Mouse (Mus musculus): ENCODE data around the gene Wdcp. TPM values are rescaled to one million over a fixed set of nuclear protein-coding genes. Genes with fewer than 3 reads are reported as not detected.

Wdcp gene
- polyA plus RNA-seq, 1 experiment: 25.4 TPM

DNA sequence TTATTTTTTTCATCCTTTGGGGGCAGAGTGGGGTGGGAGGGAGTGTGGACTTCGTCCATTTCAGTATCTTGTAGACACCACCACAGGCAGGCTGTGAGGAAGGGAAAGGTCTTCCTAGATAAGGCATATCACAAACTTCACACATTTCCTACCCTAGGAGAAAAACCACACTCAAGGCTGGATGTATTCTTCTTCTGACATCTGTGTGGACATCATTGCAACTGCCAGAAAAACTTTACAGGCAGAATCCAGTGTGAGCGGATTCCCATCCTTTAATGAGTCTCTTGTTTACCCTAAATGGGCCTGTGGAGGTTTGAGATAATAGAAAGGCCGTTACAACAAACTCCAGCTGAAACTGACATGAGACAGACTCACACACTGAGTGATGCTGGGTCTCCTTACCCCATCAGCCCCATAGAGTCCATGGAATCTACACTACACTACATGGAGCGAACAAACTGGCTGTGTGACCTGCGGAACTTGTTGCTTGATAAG, 29.9 kb downstream of the Wdcp start:
- no peaks in the 10 kb centered on the region for H3K4me1 ChIP-seq (ENCODE audit: control insufficient read depth, insufficient read depth, low read length)
- H3K4me3 ChIP-seq (ENCODE audit: low read depth, low read length): no peak overlapping the region
- no peaks in the 10 kb centered on the region for H3K36me3 ChIP-seq (ENCODE audit: control insufficient read depth, insufficient read depth, low read length, poor library complexity, severe bottlenecking)
- H3K9me3 ChIP-seq (replicated peaks; ENCODE audit: control insufficient read depth, insufficient read depth, low read length, poor library complexity, severe bottlenecking): no peaks in the 10 kb centered on the region
- no peaks in the 10 kb centered on the region for H3K27me3 ChIP-seq (ENCODE audit: control insufficient read depth, insufficient read depth, low read length, poor library complexity, severe bottlenecking)
- H3K27ac ChIP-seq (ENCODE audit: insufficient read depth, low read length): no peak overlapping the region
- TF ChIP-seq EP300 (IDR thresholded peaks at IDR 0.05; ENCODE audit: insufficient read depth, low read depth, low read length): no peak
- no peak for TF ChIP-seq CTCF (IDR thresholded peaks at IDR 0.05; ENCODE audit: low read depth, low read length)
- no peak for TF ChIP-seq POLR2A (IDR thresholded peaks at IDR 0.05; ENCODE audit: insufficient read depth, low read length)
- no peak overlapping the region for H3K9ac ChIP-seq (ENCODE audit: low read depth, poor library complexity, severe bottlenecking)

DNA sequence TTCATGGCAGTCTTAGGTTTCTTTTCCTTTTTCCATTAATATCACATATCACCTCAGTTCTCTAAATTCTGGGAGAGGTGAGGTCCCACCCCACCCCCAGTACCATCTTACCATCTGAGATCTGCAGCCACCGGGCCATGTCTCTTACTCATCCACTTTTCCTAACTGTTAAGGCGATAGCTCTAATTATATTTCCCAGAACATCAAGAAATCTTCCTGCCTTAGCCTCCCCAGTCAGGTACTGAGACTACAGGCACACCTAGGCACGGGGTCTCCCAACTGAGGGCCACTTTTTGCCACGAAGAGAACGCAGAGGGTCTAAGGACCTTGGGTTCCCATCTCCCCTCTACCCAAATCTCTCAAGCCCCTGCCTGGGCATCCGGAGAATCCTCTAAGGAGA, 30.4 kb downstream of the Wdcp start:
- no peaks in the 10 kb centered on the region for H3K4me1 ChIP-seq (ENCODE audit: control insufficient read depth, insufficient read depth, low read length)
- H3K9ac ChIP-seq (ENCODE audit: low read depth, poor library complexity, severe bottlenecking): no peak overlapping the region
- H3K4me3 ChIP-seq (ENCODE audit: low read depth, low read length): no peak overlapping the region
- H3K9me3 ChIP-seq (replicated peaks; ENCODE audit: control insufficient read depth, insufficient read depth, low read length, poor library complexity, severe bottlenecking): no peaks in the 10 kb centered on the region
- H3K27ac ChIP-seq (ENCODE audit: insufficient read depth, low read length): no peak overlapping the region
- no peaks in the 10 kb centered on the region for H3K27me3 ChIP-seq (ENCODE audit: control insufficient read depth, insufficient read depth, low read length, poor library complexity, severe bottlenecking)
- H3K36me3 ChIP-seq (ENCODE audit: control insufficient read depth, insufficient read depth, low read length, poor library complexity, severe bottlenecking): no peaks in the 10 kb centered on the region
- TF ChIP-seq EP300 (IDR thresholded peaks at IDR 0.05; ENCODE audit: insufficient read depth, low read depth, low read length) (no peak), POLR2A (IDR thresholded peaks at IDR 0.05; ENCODE audit: insufficient read depth, low read length) (no peak), CTCF (IDR thresholded peaks at IDR 0.05; ENCODE audit: low read depth, low read length) (no peak)

DNA sequence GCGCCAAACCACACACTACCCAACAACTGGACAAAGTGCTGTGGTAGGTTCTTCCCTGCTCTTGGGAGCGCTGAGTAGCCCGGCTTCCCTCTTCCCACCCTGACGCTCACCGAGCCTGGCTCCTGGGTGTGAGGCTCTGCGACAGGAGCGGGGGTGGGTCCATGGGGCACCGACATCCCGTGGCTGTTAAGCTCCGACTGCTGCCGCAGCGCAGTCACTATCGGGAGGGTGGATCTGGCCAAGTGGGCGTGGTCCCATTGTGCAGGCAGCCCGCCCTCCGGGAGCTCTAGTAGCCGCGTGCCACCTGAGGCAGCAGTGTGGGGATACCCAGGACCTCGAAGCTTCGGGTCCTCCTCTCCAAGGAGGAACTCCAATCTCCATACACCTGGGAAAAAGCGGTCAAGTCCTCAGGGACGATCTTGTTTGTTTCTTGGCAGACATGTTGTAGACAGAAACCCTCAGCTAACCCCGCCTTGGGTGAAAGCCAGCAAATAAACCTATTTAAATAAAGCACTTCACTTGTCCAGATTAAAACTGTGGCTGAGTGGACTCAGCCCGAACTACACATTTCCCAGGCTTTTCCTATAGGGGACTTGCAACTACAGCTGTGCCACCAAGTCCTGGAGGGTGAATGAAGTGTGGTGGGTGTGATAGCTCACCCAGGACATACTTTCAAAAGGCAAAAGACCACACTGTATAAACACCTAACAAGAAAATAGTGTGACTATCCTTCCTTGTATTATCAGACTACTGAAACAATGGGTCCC, 31.2 kb downstream of the Wdcp start, which contains the start of gene Mfsd2b:
Gene Mfsd2b (minus strand): TSS at position 199 of the 767 bp plus-strand sequence.
- H3K36me3 ChIP-seq (ENCODE audit: control insufficient read depth, insufficient read depth, low read length, poor library complexity, severe bottlenecking): no peaks in the 10 kb centered on the region
- H3K9ac ChIP-seq (ENCODE audit: low read depth, poor library complexity, severe bottlenecking): no peak within 1 kb of the TSS
- no peaks in the 10 kb centered on the region for H3K4me1 ChIP-seq (ENCODE audit: control insufficient read depth, insufficient read depth, low read length)
- H3K9me3 ChIP-seq (replicated peaks; ENCODE audit: control insufficient read depth, insufficient read depth, low read length, poor library complexity, severe bottlenecking): no peaks in the 10 kb centered on the region
- no peak for TF ChIP-seq POLR2A (IDR thresholded peaks at IDR 0.05; ENCODE audit: insufficient read depth, low read length)
- 0 out of 2 replicates have a peak, but pooled peaks have one; percentile 9 for TF ChIP-seq EP300 (IDR thresholded peaks at IDR 0.05; ENCODE audit: insufficient read depth, low read depth, low read length)
- no peak for TF ChIP-seq CTCF (IDR thresholded peaks at IDR 0.05; ENCODE audit: low read depth, low read length)
- H3K27me3 ChIP-seq (ENCODE audit: control insufficient read depth, insufficient read depth, low read length, poor library complexity, severe bottlenecking): no peaks in the 10 kb centered on the region
- peak within 1 kb of the TSS; percentile 28 for H3K4me3 ChIP-seq (ENCODE audit: low read depth, low read length)
- no peak within 1 kb of the TSS for H3K27ac ChIP-seq (ENCODE audit: insufficient read depth, low read length)

DNA sequence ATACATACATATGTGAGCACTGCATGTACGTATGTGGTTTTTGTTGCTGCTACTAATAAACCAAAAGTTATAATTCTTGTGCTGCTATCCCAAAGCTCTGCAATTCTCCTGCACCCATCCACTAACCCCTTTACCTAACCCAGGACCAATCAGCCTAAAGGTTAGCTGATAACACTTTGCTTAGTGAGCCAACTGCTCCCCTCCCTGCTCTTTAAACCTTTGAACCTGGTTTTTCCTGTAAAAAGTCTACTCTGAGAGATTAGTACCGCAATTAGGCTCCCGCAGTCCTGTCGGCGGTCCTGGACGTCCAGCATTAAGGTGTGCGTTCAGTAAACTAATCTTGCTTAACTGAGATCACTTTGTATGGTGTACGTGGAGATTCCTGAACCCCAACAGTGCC, 32.5 kb downstream of the Wdcp start:
- Histone ChIP-seq H3K36me3 (ENCODE audit: control insufficient read depth, insufficient read depth, low read length, poor library complexity, severe bottlenecking) (peaks cover 6% of the 10 kb centered on the region), H3K9me3 (replicated peaks; ENCODE audit: control insufficient read depth, insufficient read depth, low read length, poor library complexity, severe bottlenecking) (no peaks in the 10 kb centered on the region), H3K27ac (ENCODE audit: insufficient read depth, low read length) (no peak overlapping the region), H3K4me3 (ENCODE audit: low read depth, low read length) (no peak overlapping the region), H3K4me1 (ENCODE audit: control insufficient read depth, insufficient read depth, low read length) (no peaks in the 10 kb centered on the region), H3K9ac (ENCODE audit: low read depth, poor library complexity, severe bottlenecking) (no peak overlapping the region), H3K27me3 (ENCODE audit: control insufficient read depth, insufficient read depth, low read length, poor library complexity, severe bottlenecking) (no peaks in the 10 kb centered on the region)
- TF ChIP-seq CTCF (IDR thresholded peaks at IDR 0.05; ENCODE audit: low read depth, low read length): no peak

DNA sequence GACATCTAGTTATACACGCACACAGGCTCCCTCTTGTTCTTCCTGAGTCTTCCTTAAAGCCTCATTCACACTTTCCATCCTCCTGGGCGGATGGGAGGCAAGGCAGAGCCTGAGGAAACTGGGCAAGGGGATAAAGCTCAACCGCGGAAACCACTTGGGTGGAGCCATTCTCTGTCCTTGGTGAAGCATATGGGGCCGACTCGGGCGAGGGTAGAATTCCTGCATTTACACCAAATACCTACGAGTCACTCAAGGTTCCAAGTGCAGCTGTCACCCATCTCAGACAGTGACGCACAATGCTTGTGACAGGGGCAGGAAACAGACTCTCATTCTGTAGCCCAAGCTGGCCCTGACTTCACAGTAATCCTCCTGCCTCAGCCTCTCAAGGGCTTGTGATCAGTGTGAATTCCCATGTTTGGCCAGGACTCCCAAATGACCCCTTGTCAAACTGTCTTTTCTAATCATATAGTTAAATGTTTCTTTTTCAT, 35.2 kb downstream of the Wdcp start:
- Histone ChIP-seq H3K4me3 (ENCODE audit: low read depth, low read length) (no peak overlapping the region), H3K9ac (ENCODE audit: low read depth, poor library complexity, severe bottlenecking) (no peak overlapping the region), H3K9me3 (replicated peaks; ENCODE audit: control insufficient read depth, insufficient read depth, low read length, poor library complexity, severe bottlenecking) (no peaks in the 10 kb centered on the region), H3K27me3 (ENCODE audit: control insufficient read depth, insufficient read depth, low read length, poor library complexity, severe bottlenecking) (no peaks in the 10 kb centered on the region), H3K27ac (ENCODE audit: insufficient read depth, low read length) (no peak overlapping the region), H3K4me1 (ENCODE audit: control insufficient read depth, insufficient read depth, low read length) (no peaks in the 10 kb centered on the region), H3K36me3 (ENCODE audit: control insufficient read depth, insufficient read depth, low read length, poor library complexity, severe bottlenecking) (peaks cover 21% of the 10 kb centered on the region)
- TF ChIP-seq POLR2A (IDR thresholded peaks at IDR 0.05; ENCODE audit: insufficient read depth, low read length) (no peak), EP300 (IDR thresholded peaks at IDR 0.05; ENCODE audit: insufficient read depth, low read depth, low read length) (no peak), CTCF (IDR thresholded peaks at IDR 0.05; ENCODE audit: low read depth, low read length) (no peak)

DNA sequence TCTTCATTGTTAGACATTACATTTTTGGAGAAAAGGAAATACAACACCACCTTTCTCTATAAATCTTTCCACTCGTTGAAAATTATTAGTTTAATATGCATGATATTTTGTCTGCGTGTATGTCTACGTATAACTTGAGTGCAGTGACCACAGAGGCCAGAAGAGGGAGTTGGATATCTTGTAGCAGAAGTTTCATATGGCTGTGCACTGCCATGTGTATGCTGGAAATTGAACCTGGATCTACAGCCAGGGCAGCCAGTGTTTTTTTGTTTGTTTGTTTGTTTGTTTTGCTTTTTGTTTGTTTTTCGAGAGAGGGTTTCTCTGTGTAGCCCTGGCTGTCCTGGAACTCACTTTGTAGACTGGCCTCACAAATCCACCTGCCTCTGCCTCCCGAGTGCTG, 35.9 kb downstream of the Wdcp start:
- TF ChIP-seq EP300 (IDR thresholded peaks at IDR 0.05; ENCODE audit: insufficient read depth, low read depth, low read length): no peak
- no peaks in the 10 kb centered on the region for H3K27me3 ChIP-seq (ENCODE audit: control insufficient read depth, insufficient read depth, low read length, poor library complexity, severe bottlenecking)
- no peak overlapping the region for H3K27ac ChIP-seq (ENCODE audit: insufficient read depth, low read length)
- no peak overlapping the region for H3K4me3 ChIP-seq (ENCODE audit: low read depth, low read length)
- no peaks in the 10 kb centered on the region for H3K4me1 ChIP-seq (ENCODE audit: control insufficient read depth, insufficient read depth, low read length)
- H3K9ac ChIP-seq (ENCODE audit: low read depth, poor library complexity, severe bottlenecking): no peak overlapping the region
- H3K9me3 ChIP-seq (replicated peaks; ENCODE audit: control insufficient read depth, insufficient read depth, low read length, poor library complexity, severe bottlenecking): no peaks in the 10 kb centered on the region
- peaks cover 21% of the 10 kb centered on the region for H3K36me3 ChIP-seq (ENCODE audit: control insufficient read depth, insufficient read depth, low read length, poor library complexity, severe bottlenecking)
